Mouse (Mus musculus) CH12.LX (cell line): ENCODE results near the gene Rph3al. TPM values are rescaled to one million over a fixed set of nuclear protein-coding genes. Genes with fewer than 3 reads are reported as not detected.
A peak's percentile ranks its signal among the peaks of the same experiment; 100 is the strongest.

Experiments
- DNase-seq: peaks from one replicate; pipeline ENCODE4 v3.0.0-alpha.2; 2013; ENCODE audit errors: extremely low read depth
- H3K27ac ChIP-seq: 2 replicates; pipeline ENCODE4 v1.5.1; 2012; ENCODE audit warnings: low read depth, mild to moderate bottlenecking, control low read depth, moderate library complexity; ENCODE audit not compliant: insufficient read depth
- H3K27me3 ChIP-seq: replicated peaks from 2 replicates; pipeline ENCODE3; 2012; ENCODE audit warnings: inconsistent platforms
- H3K36me3 ChIP-seq, 2 experiments: replicated peaks in 1 of 2; 2 replicates each; pipeline versions ENCODE3 to v1.6.1; 2012; ENCODE audit warnings: inconsistent platforms in 1 of 2, low read length in 1 of 2, mild to moderate bottlenecking in 1 of 2, mixed read lengths in 1 of 2, moderate library complexity in 1 of 2; ENCODE audit not compliant: control insufficient read depth in 1 of 2, insufficient read depth in 1 of 2
- H3K4me1 ChIP-seq, 2 experiments: 2 replicates each; pipeline ENCODE4 v1.6.1; 2012; ENCODE audit warnings: inconsistent platforms in 1 of 2, moderate library complexity in 1 of 2; ENCODE audit not compliant: insufficient read depth in 2 of 2, control insufficient read depth in 1 of 2
- H3K4me2 ChIP-seq: 2 replicates; pipeline ENCODE4 v1.6.1; 2012; ENCODE audit warnings: low read depth, mild to moderate bottlenecking, control low read depth; ENCODE audit not compliant: poor library complexity, insufficient read depth, severe bottlenecking
- H3K4me3 ChIP-seq, 3 experiments: fragments of 150-350 bp in 1 of 3; sonication (generic) in 1 of 3; replicated peaks in 1 of 3; 2 replicates each; pipeline versions ENCODE3 to v1.5.1; 2011 to 2012; ENCODE audit warnings: low read depth in 2 of 3, low read length in 2 of 3, mild to moderate bottlenecking in 2 of 3, moderate library complexity in 2 of 3, control low read depth in 1 of 3, improper control_type of control experiment in 1 of 3, inconsistent platforms in 1 of 3, mixed read lengths in 1 of 3; ENCODE audit not compliant: poor library complexity in 1 of 3
- H3K79me2 ChIP-seq: replicated peaks from 2 replicates; pipeline ENCODE4 v1.6.1; 2012; ENCODE audit warnings: mild to moderate bottlenecking, moderate library complexity; ENCODE audit not compliant: control insufficient read depth, poor library complexity, insufficient read depth, severe bottlenecking; ENCODE audit errors: extremely low read depth
- H3K9ac ChIP-seq: 2 replicates; pipeline ENCODE4 v1.6.1; 2012; ENCODE audit warnings: low read depth, mild to moderate bottlenecking, control low read depth, moderate library complexity; ENCODE audit not compliant: insufficient read depth
- H3K9me3 ChIP-seq: replicated peaks from 2 replicates; pipeline ENCODE3; 2012; ENCODE audit warnings: low read length, inconsistent platforms, mixed read lengths
- BHLHE40 ChIP-seq: IDR thresholded peaks from 2 replicates; pipeline ENCODE4 v1.6.1; 2011; ENCODE audit warnings: mild to moderate bottlenecking, low read depth, low read length, improper control_type of control experiment
- CTCF ChIP-seq, 2 experiments: IDR thresholded peaks in 1 of 2; conservative IDR thresholded peaks in 1 of 2; 2 replicates each; pipeline ENCODE4 v1.5.1; 2011 to 2012; ENCODE audit warnings: low read depth in 2 of 2, low read length in 2 of 2, improper control_type of control experiment in 1 of 2, inconsistent platforms in 1 of 2, mild to moderate bottlenecking in 1 of 2, moderate library complexity in 1 of 2
- E2F4 ChIP-seq: IDR thresholded peaks from 2 replicates; pipeline ENCODE4 v1.6.1; 2011; ENCODE audit warnings: low read depth, low read length, improper control_type of control experiment; ENCODE audit not compliant: insufficient replicate concordance
- ELF1 ChIP-seq: IDR thresholded peaks from 2 replicates; pipeline ENCODE4 v1.6.1; 2014; ENCODE audit warnings: low read depth, mild to moderate bottlenecking, inconsistent platforms, low read length, improper control_type of control experiment
- ETS1 ChIP-seq: conservative IDR thresholded peaks from 2 replicates; pipeline ENCODE4 v1.6.1; 2012; ENCODE audit warnings: low read depth, mild to moderate bottlenecking, inconsistent platforms, low read length, improper control_type of control experiment, moderate library complexity
- IRF4 ChIP-seq: IDR thresholded peaks from 2 replicates; pipeline ENCODE4 v1.6.1; 2014; ENCODE audit warnings: low read depth, mild to moderate bottlenecking, inconsistent platforms, low read length, improper control_type of control experiment
- JUN ChIP-seq: IDR thresholded peaks from 2 replicates; pipeline ENCODE4 v1.6.1; 2011; ENCODE audit warnings: low read depth, mild to moderate bottlenecking, low read length, improper control_type of control experiment, moderate library complexity; ENCODE audit not compliant: insufficient read depth
- KAT2A ChIP-seq: IDR thresholded peaks from 2 replicates; pipeline ENCODE4 v1.6.1; 2012; ENCODE audit warnings: low read length, improper control_type of control experiment, inconsistent platforms; ENCODE audit not compliant: insufficient replicate concordance
- MAFK ChIP-seq: IDR thresholded peaks from 2 replicates; pipeline ENCODE4 v1.6.1; 2011; ENCODE audit warnings: low read length, improper control_type of control experiment; ENCODE audit not compliant: insufficient replicate concordance
- MAX ChIP-seq: IDR thresholded peaks from 2 replicates; pipeline ENCODE4 v1.6.1; 2011; ENCODE audit warnings: low read length, improper control_type of control experiment
- MAZ ChIP-seq: IDR thresholded peaks from 2 replicates; pipeline ENCODE4 v1.6.1; 2012; ENCODE audit warnings: low read depth, mild to moderate bottlenecking, inconsistent platforms, low read length, improper control_type of control experiment, moderate library complexity
- MYC ChIP-seq: IDR thresholded peaks from 2 replicates; pipeline ENCODE4 v1.6.1; 2011; ENCODE audit warnings: low read depth, mild to moderate bottlenecking, improper control_type of control experiment, low read length
- NELFE ChIP-seq: IDR thresholded peaks from 2 replicates; pipeline ENCODE4 v1.6.1; 2011; ENCODE audit warnings: low read depth, low read length, improper control_type of control experiment
- NRF1 ChIP-seq: IDR thresholded peaks from 2 replicates; pipeline ENCODE4 v1.6.1; 2014; ENCODE audit warnings: low read depth, mild to moderate bottlenecking, inconsistent platforms, low read length, improper control_type of control experiment, moderate library complexity
- POLR2A ChIP-seq: IDR thresholded peaks from 2 replicates; pipeline ENCODE4 v1.6.1; 2011; ENCODE audit warnings: low read depth, mild to moderate bottlenecking, improper control_type of control experiment, low read length
- RAD21 ChIP-seq: IDR thresholded peaks from 2 replicates; pipeline ENCODE4 v1.6.1; 2011; ENCODE audit warnings: low read depth, mild to moderate bottlenecking, low read length, improper control_type of control experiment, moderate library complexity
- RCOR1 ChIP-seq: conservative IDR thresholded peaks from 2 replicates; pipeline ENCODE4 v1.6.1; 2012; ENCODE audit warnings: low read depth, mild to moderate bottlenecking, inconsistent platforms, low read length, improper control_type of control experiment
- SIN3A ChIP-seq: IDR thresholded peaks from 2 replicates; pipeline ENCODE4 v1.6.1; 2012; ENCODE audit warnings: low read length, improper control_type of control experiment, inconsistent platforms
- UBTF ChIP-seq: IDR thresholded peaks from 2 replicates; pipeline ENCODE4 v1.6.1; 2012; ENCODE audit warnings: low read depth, mild to moderate bottlenecking, inconsistent platforms, low read length, improper control_type of control experiment, moderate library complexity
- USF2 ChIP-seq: conservative IDR thresholded peaks from 2 replicates; pipeline ENCODE4 v1.6.1; 2011; ENCODE audit warnings: low read depth, low read length, improper control_type of control experiment
- ZC3H11A ChIP-seq: IDR thresholded peaks from 2 replicates; pipeline ENCODE4 v1.6.1; 2012; ENCODE audit warnings: low read depth, mild to moderate bottlenecking, inconsistent platforms, low read length, improper control_type of control experiment
- ZKSCAN1 ChIP-seq: IDR thresholded peaks from 2 replicates; pipeline ENCODE4 v1.6.1; 2012; ENCODE audit warnings: low read depth, inconsistent platforms, low read length, improper control_type of control experiment, borderline replicate concordance
- ZMIZ1 ChIP-seq: IDR thresholded peaks from 2 replicates; pipeline ENCODE4 v1.6.1; 2012; ENCODE audit warnings: low read depth, mild to moderate bottlenecking, inconsistent platforms, low read length, improper control_type of control experiment
- ZNF384 ChIP-seq: IDR thresholded peaks from 2 replicates; pipeline ENCODE4 v1.6.1; 2012; ENCODE audit warnings: low read depth, low read length, improper control_type of control experiment, inconsistent platforms
- dilution Hi-C: fragments of 300-500 bp; cut with MboI; formaldehyde crosslinking; loops from 2 replicates; pipeline ENCODE4 v1.14.3; 2020; ENCODE audit warnings: low sequenced_read_pairs; ENCODE audit not compliant: extremely low pct_unique_long_range_greater_than_20kb, extremely low pct_ligation_motif_present
- in situ Hi-C: fragments of 300-500 bp; cut with MboI; formaldehyde crosslinking; loops from 3 replicates; pipeline ENCODE4 v1.14.3; 2019; ENCODE audit warnings: low sequenced_read_pairs, low pct_ligation_motif_present, low pct_unique_long_range_greater_than_20kb, mixed read lengths
- polyA plus RNA-seq: library from polyadenylated mRNA; unstranded; fragments of >175 nt; gene quantifications from 2 replicates; pipeline ENCODE4 v1.2.1, GENCODE M21; 2012; ENCODE audit warnings: low read depth; ENCODE audit not compliant: insufficient read length
- total RNA-seq, 2 experiments: library from RNA; depleted of rRNA; stranded (reverse); fragments of 300-350 nt in 1 of 2; fragments of >200 nt in 1 of 2; gene quantifications; 2 replicates each; pipeline ENCODE4 v1.2.3; 2012 to 2014

Rph3al gene
- total and polyA plus RNA-seq, 3 experiments = 0.34 to 0.39 TPM; not detected in 1

DNA sequence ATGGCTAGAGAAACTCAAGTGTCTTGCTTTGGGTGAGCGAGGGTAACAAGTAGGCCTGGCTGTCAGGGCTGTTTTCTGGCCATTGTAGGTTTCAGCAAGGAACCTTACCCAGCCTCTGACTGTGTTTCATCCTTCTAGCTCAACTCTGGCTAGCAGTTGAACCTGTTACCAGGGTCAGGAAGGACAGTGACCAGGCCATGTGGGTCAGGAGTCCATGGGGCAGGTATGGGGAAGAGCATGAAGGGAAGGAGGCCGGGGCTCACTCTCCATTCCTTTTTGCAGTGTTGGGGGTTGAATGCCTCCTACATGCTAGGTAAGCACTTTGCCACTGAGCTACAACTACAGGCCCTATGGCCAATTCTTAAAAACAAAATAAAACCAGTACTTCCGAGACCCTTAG lies 107.8 kb downstream of the Rph3al start:
- no peak overlapping the region for H3K4me3 ChIP-seq
- in situ Hi-C loops = no loop called here
- peaks cover 0 to 11% of the 10 kb centered on the region in 2 experiments; a peak in 2 of 4 replicates for H3K4me1 ChIP-seq
- no peaks in the 10 kb centered on the region for H3K27me3 ChIP-seq
- TF ChIP-seq MAZ (no peak), ZNF384 (no peak), ZKSCAN1 (no peak), NELFE (no peak), JUN (no peak), IRF4 (no peak), ETS1 (no peak), UBTF (no peak), NRF1 (no peak), POLR2A (no peak), CTCF (conservative IDR thresholded peaks at IDR 0.05 in 1 of 2, IDR thresholded peaks at IDR 0.05 in 1 of 2; ENCODE audit: low read depth in 2 of 2, low read length in 2 of 2) (no peak), ZMIZ1 (no peak), ZC3H11A (no peak), RAD21 (no peak), MYC (no peak), USF2 (no peak), KAT2A (no peak), SIN3A (no peak)
- no peak overlapping the region for H3K27ac ChIP-seq
- DNase-seq = no peak
- no peaks in the 10 kb centered on the region for H3K79me2 ChIP-seq
- H3K9ac ChIP-seq = no peak overlapping the region
- peaks cover 2% of the 10 kb centered on the region for H3K9me3 ChIP-seq
- no peaks in the 10 kb centered on the region for H3K36me3 ChIP-seq
- H3K4me2 ChIP-seq = no peak overlapping the region
- dilution Hi-C loops = no loop called here

DNA sequence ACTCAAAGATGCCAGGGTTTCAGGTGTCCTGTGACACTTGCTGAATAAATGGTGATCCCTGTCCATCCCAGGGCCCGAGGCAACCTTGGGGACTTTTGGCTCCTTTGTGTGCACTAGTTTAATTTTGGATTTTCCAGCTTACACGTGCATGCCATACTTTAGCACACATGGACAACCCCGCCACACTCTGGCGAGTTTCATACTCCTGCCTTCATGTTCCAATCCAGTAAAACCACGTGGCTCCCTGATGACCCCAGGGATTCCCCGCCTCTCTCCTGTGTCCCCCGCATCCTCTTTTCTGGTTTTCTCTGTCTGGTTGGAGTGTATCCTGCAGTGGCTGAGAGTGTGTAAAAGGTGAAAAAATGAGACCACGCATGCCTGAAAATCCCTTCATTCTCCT lies 110.8 kb downstream of the Rph3al start:
- Histone ChIP-seq H3K9ac (no peak overlapping the region), H3K79me2 (no peaks in the 10 kb centered on the region), H3K9me3 (peaks cover 2% of the 10 kb centered on the region), H3K36me3 (no peaks in the 10 kb centered on the region), H3K4me1 (peaks cover 0 to 11% of the 10 kb centered on the region in 2 experiments; a peak in 2 of 4 replicates), H3K27ac (no peak overlapping the region), H3K4me2 (no peak overlapping the region), H3K27me3 (peaks cover 17% of the 10 kb centered on the region), H3K4me3 (no peak overlapping the region)
- DNase-seq = no peak
- TF ChIP-seq MAFK (no peak), UBTF (no peak), MAX (peak; percentile 43; the same call in 1 of the 2 replicates), BHLHE40 (peak; percentile 63), E2F4 (no peak), ZMIZ1 (no peak), RCOR1 (no peak), ZKSCAN1 (no peak), ELF1 (no peak)
- in situ Hi-C loops = no loop called here
- dilution Hi-C loops = no loop called here
